Mouse (Mus musculus): ENCODE measurements around the gene Ptprcap.

- TF ChIP-seq CTCF (conservative IDR thresholded peaks at IDR 0.05; ENCODE audit: insufficient read depth, insufficient read length, low read depth, low read length) (no peak), POLR2A (IDR thresholded peaks at IDR 0.05; ENCODE audit: low read depth, low read length) (no peak)
Observed at GRCm38 (mm10) chr19:4148819-4149218, 4.6 kb upstream of the Ptprcap start.
